Mouse (Mus musculus) intestine, postnatal 0 days (tissue): ENCODE results near the gene Fcgbp. TPM values are rescaled to one million over a fixed set of nuclear protein-coding genes. Genes with fewer than 3 reads are reported as not detected.
A peak's percentile ranks its signal among the peaks of the same experiment; 100 is the strongest.

Experiments
- ATAC-seq: fragments of 200-750 bp; cut with Nextera tagmentation; 2 replicates; pipeline ENCODE4 v1.8.0; 2017; ENCODE audit warnings: mild to moderate bottlenecking, moderate TSS enrichment, moderate library complexity
- H3K27ac ChIP-seq: fragments of 300-500 bp; sonication (generic); 2 replicates; pipeline ENCODE4 v1.5.1; 2014; ENCODE audit warnings: mild to moderate bottlenecking, low read depth, low read length, moderate library complexity
- H3K27me3 ChIP-seq: fragments of 300-500 bp; sonication (generic); replicated peaks from 2 replicates; pipeline ENCODE4 v1.6.1; 2014; ENCODE audit warnings: low read length, mixed read lengths; ENCODE audit not compliant: control insufficient read depth, insufficient read depth
- H3K36me3 ChIP-seq: fragments of 300-500 bp; sonication (generic); 2 replicates; pipeline ENCODE4 v1.6.1; 2014; ENCODE audit warnings: mild to moderate bottlenecking, moderate library complexity; ENCODE audit not compliant: control insufficient read depth, insufficient read depth
- H3K4me1 ChIP-seq: fragments of 300-500 bp; sonication (generic); replicated peaks from 2 replicates; pipeline ENCODE4 v1.6.1; 2014; ENCODE audit warnings: antibody characterized with exemption, low read length, mixed read lengths; ENCODE audit not compliant: control insufficient read depth, insufficient read depth
- H3K4me2 ChIP-seq: fragments of 300-500 bp; sonication (generic); replicated peaks from 2 replicates; pipeline ENCODE4 v1.6.1; 2014; ENCODE audit warnings: low read depth, mild to moderate bottlenecking, moderate library complexity
- H3K4me3 ChIP-seq: fragments of 300-500 bp; sonication (generic); 2 replicates; pipeline ENCODE4 v1.5.1; 2014; ENCODE audit warnings: low read depth, low read length
- H3K9ac ChIP-seq: fragments of 300-500 bp; sonication (generic); 2 replicates; pipeline ENCODE4 v1.6.1; 2014; ENCODE audit warnings: mild to moderate bottlenecking, low read depth, low read length
- H3K9me3 ChIP-seq: fragments of 300-500 bp; sonication (generic); 2 replicates; pipeline ENCODE4 v1.6.1; 2016; ENCODE audit warnings: mixed run types; ENCODE audit not compliant: control insufficient read depth
- CTCF ChIP-seq: sonication (generic); IDR thresholded peaks from 2 replicates; pipeline ENCODE4 v1.5.1; 2016; ENCODE audit warnings: low read depth, mild to moderate bottlenecking, control low read depth, antibody characterized with exemption, moderate library complexity
- WGBS: fragments of 180-500 bp; shearing (Covaris S2); extraction: QIAGEN DNeasy Blood & Tissue Kit; methylation state at CpG from one replicate; pipeline ENCODE4 v1.1.7; 2014; 5-methylcytosine and 5-hydroxymethylcytosine counted together
- polyA plus RNA-seq: library from polyadenylated mRNA; unstranded; fragments of >200 nt; fragmentation: Nextera tagmentation; extraction: Ambion mirVana; gene quantifications from 2 replicates; pipeline ENCODE4 v1.2.1, GENCODE M21; 2015

Fcgbp gene
- 444 and 492 TPM in 2 replicates for polyA plus RNA-seq

DNA sequence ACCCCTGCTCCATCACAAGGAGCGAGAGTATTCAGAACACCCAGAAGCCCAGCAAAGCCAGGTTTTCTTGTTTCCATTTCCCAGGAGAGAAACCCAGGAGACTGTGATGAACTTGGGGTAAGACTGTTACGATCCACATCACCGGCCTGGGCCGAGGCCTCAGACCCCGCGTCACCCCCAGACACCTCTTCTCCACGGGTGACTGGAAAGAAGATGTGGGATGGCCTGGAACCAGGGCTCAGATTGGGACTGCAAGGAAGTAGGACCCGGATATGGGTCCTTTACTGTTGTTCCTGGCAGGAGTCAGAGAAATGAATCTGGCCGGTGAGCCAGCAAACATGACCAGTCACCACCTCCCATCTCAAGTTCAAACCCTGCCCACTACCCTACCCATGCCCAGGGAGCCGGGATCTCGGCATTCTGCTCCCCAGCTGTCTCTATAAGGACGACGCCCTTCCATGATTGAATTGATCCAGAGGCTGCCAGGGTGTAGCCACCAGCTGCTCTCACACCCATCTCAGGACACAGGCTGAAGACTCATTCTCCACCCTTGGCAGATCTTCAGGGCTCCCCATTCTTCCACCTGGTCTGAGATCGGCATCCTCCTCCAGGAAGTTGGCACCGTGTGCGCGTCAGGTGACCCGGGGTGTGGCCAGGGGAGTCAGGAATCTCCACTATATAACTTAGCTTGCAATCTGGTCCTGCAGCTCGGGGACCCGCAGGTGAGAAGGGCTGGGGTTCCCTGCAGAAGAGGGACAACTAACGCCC is at the start of gene Fcgbp:
TSS of gene Fcgbp (plus strand) at position 706 of the 768 bp plus-strand sequence.
- no peak for TF ChIP-seq CTCF
- WGBS, result 48% methylated on average over 21 of the region's 21 CpGs
- H3K9me3 ChIP-seq, result no peaks in the 10 kb centered on the region
- H3K36me3 ChIP-seq, result no peaks in the 10 kb centered on the region
- H3K9ac ChIP-seq, result no peak within 1 kb of the TSS
- peak; percentile 67 for ATAC-seq
- H3K27ac ChIP-seq, result no peak within 1 kb of the TSS
- peak within 1 kb of the TSS; percentile 1; the same call in 1 of the 2 replicates for H3K4me3 ChIP-seq
- 0 out of 2 replicates have a peak, but pooled peaks cover 3% of the 10 kb centered on the region for H3K4me1 ChIP-seq
- no peaks in the 10 kb centered on the region for H3K27me3 ChIP-seq
- peak within 1 kb of the TSS; percentile 57 for H3K4me2 ChIP-seq

DNA sequence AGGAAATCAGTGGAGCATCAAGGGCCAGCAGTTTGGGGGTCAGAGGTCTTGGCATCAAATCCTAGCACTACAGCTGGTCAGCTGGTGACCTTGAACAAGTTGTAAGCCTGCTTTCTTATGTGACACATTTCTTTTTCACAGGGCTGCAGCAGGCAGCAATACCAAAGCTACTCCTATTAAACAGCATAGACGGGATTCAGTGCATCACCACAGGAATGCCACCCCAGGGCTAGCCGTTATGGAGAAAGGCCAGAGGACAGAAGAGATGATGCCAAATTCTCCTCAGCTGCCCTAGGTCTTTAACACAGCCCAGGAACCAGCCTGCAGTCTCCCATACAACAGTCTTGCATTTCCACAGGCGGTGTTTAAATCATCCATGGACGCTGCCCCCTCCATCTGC is 26.5 kb upstream of the Fcgbp start:
- no peak for TF ChIP-seq CTCF
- H3K9ac ChIP-seq, result no peak overlapping the region
- H3K27ac ChIP-seq, result no peak overlapping the region
- no peak overlapping the region for H3K4me2 ChIP-seq
- ATAC-seq, result no peak
- no peaks in the 10 kb centered on the region for H3K9me3 ChIP-seq
- H3K27me3 ChIP-seq, result no peaks in the 10 kb centered on the region
- 91% methylated on average over 4 of the region's 4 CpGs for WGBS
- H3K4me1 ChIP-seq, result no peaks in the 10 kb centered on the region
- H3K36me3 ChIP-seq, result peaks cover 70% of the 10 kb centered on the region
- no peak overlapping the region for H3K4me3 ChIP-seq

DNA sequence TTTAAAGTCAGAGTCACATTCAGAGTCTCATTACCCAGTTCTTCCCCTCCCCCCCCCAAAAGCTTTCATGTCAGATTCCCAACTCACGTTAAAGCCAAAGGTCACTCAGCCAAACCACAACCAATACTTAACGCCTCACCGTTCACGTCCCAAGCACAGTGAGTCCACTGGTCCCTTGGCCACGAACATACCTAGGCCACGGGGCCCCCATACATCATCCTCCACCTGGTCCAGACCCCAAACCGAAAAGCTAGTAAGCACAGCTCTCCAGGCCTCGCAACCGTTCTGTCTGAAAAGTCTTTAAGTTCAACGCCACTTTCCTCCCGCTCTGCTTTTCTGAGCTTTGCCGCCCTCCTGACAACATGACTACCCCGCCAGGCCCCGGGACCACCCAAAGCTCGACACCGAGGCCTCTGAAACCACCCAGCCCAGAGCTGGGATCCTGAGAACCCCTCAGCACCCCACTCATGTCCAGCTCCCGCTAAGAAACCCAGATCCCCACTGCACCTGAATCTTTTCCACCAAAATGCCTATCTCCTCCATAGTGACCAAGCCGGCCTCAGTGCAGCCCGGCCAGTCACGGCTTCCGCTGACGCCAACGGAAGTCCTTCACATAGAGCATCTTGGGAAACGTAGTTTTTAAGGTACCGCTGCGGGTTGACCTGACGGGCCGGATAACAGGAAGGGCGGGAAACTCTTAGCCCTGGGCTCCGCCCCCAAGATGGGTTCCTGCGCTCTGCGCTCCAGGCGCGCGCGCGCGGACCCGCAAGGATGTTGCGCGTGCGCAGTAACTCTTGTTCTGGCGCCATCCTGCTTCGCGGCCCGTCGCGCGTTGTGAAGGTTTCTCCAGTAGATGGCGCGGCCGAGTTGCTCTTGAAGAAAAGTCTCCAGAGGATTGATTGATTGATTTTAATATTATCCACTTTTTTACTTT is 21.3 kb upstream of the Fcgbp start, which contains the start of gene Psmc4:
TSS of gene Psmc4 (minus strand) at position 626 of the 934 bp plus-strand sequence.
- whole genome bisulfite sequencing, result under 1% methylated on average over 52 of the region's 52 CpGs
- H3K4me3 ChIP-seq, result peak within 1 kb of the TSS; percentile 79
- peak; percentile 91 for TF ChIP-seq CTCF
- peaks cover 33% of the 10 kb centered on the region for H3K36me3 ChIP-seq
- peak; percentile 96 for ATAC-seq
- no peaks in the 10 kb centered on the region for H3K9me3 ChIP-seq
- H3K4me1 ChIP-seq, result no peaks in the 10 kb centered on the region
- H3K27ac ChIP-seq, result peak within 1 kb of the TSS; percentile 47; the same call in 1 of the 2 replicates
- peak within 1 kb of the TSS; percentile 64 for H3K4me2 ChIP-seq
- no peaks in the 10 kb centered on the region for H3K27me3 ChIP-seq
- peak within 1 kb of the TSS; percentile 82 for H3K9ac ChIP-seq

DNA sequence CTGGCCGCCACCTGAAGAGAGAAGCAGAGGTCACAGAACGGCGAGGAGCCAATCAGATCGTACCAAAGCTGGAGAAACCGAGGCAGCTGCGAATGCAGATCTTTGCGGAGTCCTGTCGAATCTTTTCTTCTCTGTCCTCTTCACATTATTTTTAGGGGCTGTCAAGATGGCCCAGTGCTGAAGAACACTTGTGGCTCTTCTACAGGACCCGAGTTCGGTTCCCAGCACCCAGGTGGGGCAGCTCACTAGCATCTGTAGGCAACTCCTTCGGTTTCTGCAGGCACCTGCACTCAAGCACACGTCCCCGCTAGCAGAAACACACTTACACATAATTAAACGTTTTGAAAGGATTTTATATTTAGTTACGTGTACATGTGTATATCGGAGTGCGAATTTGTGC is 20.5 kb upstream of the Fcgbp start:
- Histone ChIP-seq H3K27ac (no peak overlapping the region), H3K9ac (peak overlapping the region; percentile 17; the same call in 1 of the 2 replicates), H3K27me3 (no peaks in the 10 kb centered on the region), H3K4me3 (no peak overlapping the region), H3K36me3 (peaks cover 30% of the 10 kb centered on the region), H3K4me2 (peak overlapping the region; percentile 64; the same call in 1 of the 2 replicates), H3K9me3 (no peaks in the 10 kb centered on the region), H3K4me1 (no peaks in the 10 kb centered on the region)
- TF ChIP-seq CTCF, result no peak
- 57% methylated on average over 17 of the region's 17 CpGs for WGBS
- ATAC-seq, result no peak

DNA sequence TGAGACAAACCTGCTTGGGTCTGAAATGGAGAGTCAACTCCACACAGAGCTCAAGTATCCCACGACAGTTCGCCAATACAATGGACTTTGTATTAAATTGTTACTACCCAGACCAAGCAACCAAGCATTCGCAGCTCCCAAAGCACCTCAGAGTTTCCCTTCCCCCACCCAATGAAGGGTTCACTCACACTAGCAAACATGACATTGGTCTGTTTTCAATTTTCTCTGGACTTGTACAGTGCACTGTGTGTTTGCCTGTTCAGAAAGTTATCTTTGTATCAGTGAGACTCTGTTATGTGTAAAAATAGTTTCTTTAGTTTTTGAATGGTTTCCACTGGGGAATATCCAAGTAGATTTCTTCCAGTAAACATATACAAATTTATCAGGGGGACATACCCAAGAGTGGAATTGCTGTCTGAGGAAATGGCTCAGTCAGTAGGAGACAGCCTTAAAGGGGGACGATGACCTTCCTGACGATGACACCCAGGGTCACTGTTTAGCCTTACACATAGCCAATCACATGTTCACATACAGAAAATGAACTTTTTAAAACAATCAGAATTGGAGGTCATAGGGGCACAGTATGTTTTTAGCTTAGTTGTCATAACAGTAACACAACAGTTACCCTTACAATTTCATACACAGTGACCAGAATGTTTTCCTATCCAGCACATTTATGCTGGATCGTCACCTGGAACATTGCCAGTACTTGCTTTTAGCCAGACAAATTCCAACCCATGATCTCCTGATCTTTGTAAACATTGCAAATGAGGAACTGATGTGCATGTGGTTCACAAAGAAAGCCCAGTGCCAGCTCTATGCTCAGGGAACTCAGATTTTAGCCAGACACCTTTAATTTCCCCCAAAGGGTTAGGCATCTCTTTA is 17.7 kb upstream of the Fcgbp start:
- H3K9me3 ChIP-seq, result no peaks in the 10 kb centered on the region
- H3K4me3 ChIP-seq, result no peak overlapping the region
- WGBS, result 77% methylated on average over 6 of the region's 6 CpGs
- peaks cover 3% of the 10 kb centered on the region; the same call in 1 of the 2 replicates for H3K36me3 ChIP-seq
- no peaks in the 10 kb centered on the region for H3K4me1 ChIP-seq
- H3K27ac ChIP-seq, result no peak overlapping the region
- ATAC-seq, result no peak
- H3K27me3 ChIP-seq, result no peaks in the 10 kb centered on the region
- TF ChIP-seq CTCF, result no peak
- no peak overlapping the region for H3K4me2 ChIP-seq
- no peak overlapping the region for H3K9ac ChIP-seq
